Mouse (Mus musculus) heart, embryonic 12.5 days (tissue): ENCODE data around the gene Bpi. TPM values are rescaled to one million over a fixed set of nuclear protein-coding genes. Genes with fewer than 3 reads are reported as not detected.

Experiments used
- ATAC-seq: fragments of 200-750 bp; cut with Nextera tagmentation; 2 replicates; pipeline ENCODE4 v1.8.0; 2017; ENCODE audit warnings: moderate TSS enrichment, moderate library complexity; ENCODE audit not compliant: insufficient number of reproducible peaks, low FRiP score
- H3K27ac ChIP-seq: fragments of 300-500 bp; sonication (generic); 2 replicates; pipeline ENCODE4 v1.5.1; 2016; ENCODE audit warnings: mild to moderate bottlenecking, moderate library complexity; ENCODE audit not compliant: poor library complexity, severe bottlenecking
- H3K27me3 ChIP-seq: fragments of 300-500 bp; sonication (generic); replicated peaks from 2 replicates; pipeline ENCODE4 v1.6.1; 2016; ENCODE audit warnings: mild to moderate bottlenecking, moderate library complexity
- H3K36me3 ChIP-seq: fragments of 300-500 bp; sonication (generic); 2 replicates; pipeline ENCODE4 v1.6.1; 2016; ENCODE audit warnings: mild to moderate bottlenecking, moderate library complexity
- H3K4me1 ChIP-seq: fragments of 300-500 bp; sonication (generic); replicated peaks from 2 replicates; pipeline ENCODE4 v1.6.1; 2016; ENCODE audit warnings: mild to moderate bottlenecking
- H3K4me2 ChIP-seq: fragments of 300-500 bp; sonication (generic); 2 replicates; pipeline ENCODE4 v1.6.1; 2016; ENCODE audit warnings: mild to moderate bottlenecking, moderate library complexity
- H3K4me3 ChIP-seq: fragments of 300-500 bp; sonication (generic); 2 replicates; pipeline ENCODE4 v1.5.1; 2016; ENCODE audit warnings: mild to moderate bottlenecking
- H3K9ac ChIP-seq: fragments of 300-500 bp; sonication (generic); 2 replicates; pipeline ENCODE4 v1.6.1; 2016; ENCODE audit warnings: mild to moderate bottlenecking, moderate library complexity
- H3K9me3 ChIP-seq: fragments of 300-500 bp; sonication (generic); replicated peaks from 2 replicates; pipeline ENCODE4 v1.6.1; 2016; ENCODE audit warnings: mild to moderate bottlenecking, moderate library complexity
- WGBS: fragments of 180-500 bp; shearing (Covaris S2); methylation state at CpG from one replicate; pipeline ENCODE4 v1.1.7; 2016; 5-methylcytosine and 5-hydroxymethylcytosine counted together
- polyA plus RNA-seq: library from polyadenylated mRNA; unstranded; fragments of >200 nt; fragmentation: Nextera tagmentation; extraction: Ambion mirVana; gene quantifications from 2 replicates; pipeline ENCODE4 v1.2.1, GENCODE M21; 2016

Bpi gene
- polyA plus RNA-seq, 1 experiment from 2014 or later: not detected

- Histone ChIP-seq H3K27me3 (no peaks in the 10 kb centered on the region; the same call in 1 of the 2 replicates), H3K36me3 (no peaks in the 10 kb centered on the region), H3K4me2 (no peak overlapping the region), H3K9ac (no peak overlapping the region), H3K4me3 (no peak overlapping the region), H3K4me1 (peaks cover 3% of the 10 kb centered on the region; the same call in 1 of the 2 replicates), H3K9me3 (no peaks in the 10 kb centered on the region), H3K27ac (no peak overlapping the region)
- no peak for ATAC-seq
- WGBS: 39% methylated on average over 2 of the region's 2 CpGs
Observed at GRCm38 (mm10) chr2:158273646-158274045, 15.8 kb downstream of the Bpi start.

GRCm38 (mm10) chr2:158275349-158275748 lies 17.5 kb downstream of the Bpi start:
- Histone ChIP-seq H3K4me2 (no peak overlapping the region), H3K9ac (no peak overlapping the region), H3K9me3 (no peaks in the 10 kb centered on the region), H3K27me3 (no peaks in the 10 kb centered on the region; the same call in 1 of the 2 replicates), H3K4me3 (no peak overlapping the region), H3K36me3 (no peaks in the 10 kb centered on the region), H3K27ac (no peak overlapping the region), H3K4me1 (peaks cover 3% of the 10 kb centered on the region; the same call in 1 of the 2 replicates)
- WGBS: 84% methylated on average over 3 of the region's 3 CpGs
- no peak for ATAC-seq

- H3K4me2 ChIP-seq: no peak overlapping the region
- peaks cover 3% of the 10 kb centered on the region; the same call in 1 of the 2 replicates for H3K4me1 ChIP-seq
- H3K4me3 ChIP-seq: no peak overlapping the region
- no peak overlapping the region for H3K9ac ChIP-seq
- H3K9me3 ChIP-seq: no peaks in the 10 kb centered on the region
- H3K36me3 ChIP-seq: no peaks in the 10 kb centered on the region
- 80% methylated on average over 4 of the region's 4 CpGs for WGBS
- no peak overlapping the region for H3K27ac ChIP-seq
- ATAC-seq: no peak
- no peaks in the 10 kb centered on the region; the same call in 1 of the 2 replicates for H3K27me3 ChIP-seq
Observed at GRCm38 (mm10) chr2:158275811-158276210, 17.9 kb downstream of the Bpi start.

- H3K4me1 ChIP-seq: peaks cover 3% of the 10 kb centered on the region; the same call in 1 of the 2 replicates
- H3K27me3 ChIP-seq: no peaks in the 10 kb centered on the region; the same call in 1 of the 2 replicates
- 57% methylated on average over 6 of the region's 6 CpGs for WGBS
- no peak overlapping the region for H3K4me3 ChIP-seq
- no peaks in the 10 kb centered on the region for H3K36me3 ChIP-seq
- ATAC-seq: no peak
- H3K4me2 ChIP-seq: no peak overlapping the region
- no peak overlapping the region for H3K27ac ChIP-seq
- no peak overlapping the region for H3K9ac ChIP-seq
- H3K9me3 ChIP-seq: no peaks in the 10 kb centered on the region
Observed at GRCm38 (mm10) chr2:158276451-158276850, 18.6 kb downstream of the Bpi start.

- ATAC-seq: no peak
- peaks cover 3% of the 10 kb centered on the region; the same call in 1 of the 2 replicates for H3K4me1 ChIP-seq
- no peak overlapping the region for H3K9ac ChIP-seq
- WGBS: 60% methylated on average over 4 of the region's 4 CpGs
- no peaks in the 10 kb centered on the region for H3K9me3 ChIP-seq
- peaks cover 2% of the 10 kb centered on the region for H3K27me3 ChIP-seq
- no peak overlapping the region for H3K4me2 ChIP-seq
- H3K36me3 ChIP-seq: no peaks in the 10 kb centered on the region
- H3K4me3 ChIP-seq: no peak overlapping the region
- H3K27ac ChIP-seq: no peak overlapping the region
Observed at GRCm38 (mm10) chr2:158276878-158277277, 19.0 kb downstream of the Bpi start.

GRCm38 (mm10) chr2:158279656-158280055 lies 21.8 kb downstream of the Bpi start:
- Histone ChIP-seq H3K27ac (no peak overlapping the region), H3K27me3 (peaks cover 9% of the 10 kb centered on the region), H3K36me3 (no peaks in the 10 kb centered on the region), H3K9me3 (no peaks in the 10 kb centered on the region), H3K4me3 (no peak overlapping the region), H3K4me2 (no peak overlapping the region), H3K4me1 (peaks cover 12% of the 10 kb centered on the region), H3K9ac (no peak overlapping the region)
- ATAC-seq: no peak
- WGBS: 79% methylated on average over 4 of the region's 4 CpGs

- 62% methylated on average over 16 of the region's 16 CpGs for WGBS
- no peak overlapping the region for H3K9ac ChIP-seq
- no peak for ATAC-seq
- H3K27me3 ChIP-seq: peaks cover 9% of the 10 kb centered on the region
- H3K4me3 ChIP-seq: no peak overlapping the region
- peaks cover 12% of the 10 kb centered on the region for H3K4me1 ChIP-seq
- H3K4me2 ChIP-seq: no peak overlapping the region
- no peak overlapping the region for H3K27ac ChIP-seq
- no peaks in the 10 kb centered on the region for H3K9me3 ChIP-seq
- H3K36me3 ChIP-seq: no peaks in the 10 kb centered on the region
Observed at GRCm38 (mm10) chr2:158281497-158282205, 23.8 kb downstream of the Bpi start.

- WGBS: 67% methylated on average over 7 of the region's 7 CpGs
Observed at GRCm38 (mm10) chr2:158283136-158283535, 25.2 kb downstream of the Bpi start.

GRCm38 (mm10) chr2:158283771-158284170 lies 25.9 kb downstream of the Bpi start:
- Histone ChIP-seq H3K9me3 (no peaks in the 10 kb centered on the region), H3K36me3 (no peaks in the 10 kb centered on the region), H3K27ac (no peak overlapping the region), H3K4me1 (peaks cover 12% of the 10 kb centered on the region), H3K4me3 (no peak overlapping the region), H3K27me3 (peaks cover 9% of the 10 kb centered on the region; the same call in 1 of the 2 replicates), H3K4me2 (no peak overlapping the region), H3K9ac (0 out of 2 replicates have a peak overlapping the region, but pooled peaks have one; percentile 16)
- 51% methylated on average over 6 of the region's 6 CpGs for WGBS
- ATAC-seq: no peak

More at GRCm38 (mm10) chr2:158283136-158283535, 25.2 kb downstream of the Bpi start:
- Histone ChIP-seq H3K4me2 (no peak overlapping the region), H3K9me3 (no peaks in the 10 kb centered on the region), H3K4me3 (no peak overlapping the region), H3K36me3 (no peaks in the 10 kb centered on the region), H3K27ac (no peak overlapping the region), H3K4me1 (peaks cover 12% of the 10 kb centered on the region), H3K27me3 (peaks cover 9% of the 10 kb centered on the region; the same call in 1 of the 2 replicates), H3K9ac (no peak overlapping the region)
- ATAC-seq: no peak

- Histone ChIP-seq H3K9me3 (no peaks in the 10 kb centered on the region), H3K9ac (no peak overlapping the region), H3K27ac (no peak overlapping the region), H3K27me3 (peaks cover 9% of the 10 kb centered on the region; the same call in 1 of the 2 replicates), H3K4me1 (peaks cover 12% of the 10 kb centered on the region), H3K4me3 (no peak overlapping the region), H3K36me3 (no peaks in the 10 kb centered on the region), H3K4me2 (0 out of 2 replicates have a peak overlapping the region, but pooled peaks have one; percentile 9)
- WGBS: 21% methylated on average over 11 of the region's 11 CpGs
- ATAC-seq: 0 out of 2 replicates have a peak, but pooled peaks have one; percentile 25
Observed at GRCm38 (mm10) chr2:158284571-158284970, 26.7 kb downstream of the Bpi start.

GRCm38 (mm10) chr2:158285655-158286054 lies 27.8 kb downstream of the Bpi start:
- no peak for ATAC-seq
- Histone ChIP-seq H3K9me3 (no peaks in the 10 kb centered on the region), H3K4me3 (no peak overlapping the region), H3K4me2 (no peak overlapping the region), H3K36me3 (no peaks in the 10 kb centered on the region), H3K4me1 (peaks cover 12% of the 10 kb centered on the region), H3K27ac (no peak overlapping the region), H3K27me3 (peaks cover 9% of the 10 kb centered on the region; the same call in 1 of the 2 replicates), H3K9ac (no peak overlapping the region)
- WGBS: 76% methylated on average over 6 of the region's 6 CpGs
